Mouse (Mus musculus): ENCODE results near the gene Hdgfl3.
A peak's percentile ranks its signal among the peaks of the same experiment; 100 is the strongest.

The Hdgfl3 gene

DNA sequence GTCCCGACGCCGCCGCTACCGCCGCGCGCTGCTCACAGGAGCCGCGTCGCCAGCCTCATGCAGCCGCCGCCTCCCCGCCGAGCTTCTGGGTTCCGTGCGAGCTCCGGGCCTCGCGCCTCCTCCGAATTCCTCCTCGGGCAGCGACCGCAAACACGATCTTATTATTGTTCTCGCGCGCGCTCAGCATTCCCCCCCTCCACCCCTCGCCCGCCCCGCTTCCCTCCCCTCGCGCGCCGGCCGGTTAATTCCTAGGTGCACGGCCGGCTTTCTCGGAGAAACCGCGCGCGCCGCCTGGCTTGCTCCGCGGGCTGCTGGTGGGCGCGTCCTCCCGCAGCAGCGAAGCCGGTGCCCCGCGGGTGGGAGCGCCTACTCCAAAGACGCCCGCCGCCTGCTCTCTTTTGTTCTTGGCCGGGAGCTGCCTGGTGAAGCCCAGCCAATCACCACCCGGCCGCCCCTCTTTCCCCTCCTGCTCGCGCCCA, at the start of gene Hdgfl3:
TSS of gene Hdgfl3 (minus strand) at position 207 of the 479 bp plus-strand sequence.
- DNase-seq (ENCODE audit: low read depth, low spot score) = peak; percentile 64

DNA sequence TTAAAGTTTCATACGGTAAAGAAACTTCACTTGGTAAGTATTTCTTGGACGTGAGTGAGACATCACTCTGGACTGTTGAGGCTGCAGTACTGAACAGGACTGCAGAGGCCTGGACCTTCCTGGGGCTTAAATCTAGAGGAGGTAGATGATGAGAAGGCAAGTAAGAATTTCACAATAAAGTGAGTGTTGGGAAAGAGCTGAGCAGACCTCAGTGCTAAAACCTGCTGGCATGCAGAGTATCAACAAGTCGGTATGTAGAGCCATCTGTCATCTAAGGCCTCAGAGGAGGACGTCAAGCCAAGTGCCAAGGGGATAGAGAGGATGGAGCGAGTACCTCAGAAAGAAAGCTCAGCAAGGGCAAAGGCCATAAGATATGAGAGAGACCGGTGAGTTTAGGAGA, 49.4 kb upstream of the Hdgfl3 start:
- DNase-seq (ENCODE audit: low read depth, low spot score) = peak; percentile 52

DNA sequence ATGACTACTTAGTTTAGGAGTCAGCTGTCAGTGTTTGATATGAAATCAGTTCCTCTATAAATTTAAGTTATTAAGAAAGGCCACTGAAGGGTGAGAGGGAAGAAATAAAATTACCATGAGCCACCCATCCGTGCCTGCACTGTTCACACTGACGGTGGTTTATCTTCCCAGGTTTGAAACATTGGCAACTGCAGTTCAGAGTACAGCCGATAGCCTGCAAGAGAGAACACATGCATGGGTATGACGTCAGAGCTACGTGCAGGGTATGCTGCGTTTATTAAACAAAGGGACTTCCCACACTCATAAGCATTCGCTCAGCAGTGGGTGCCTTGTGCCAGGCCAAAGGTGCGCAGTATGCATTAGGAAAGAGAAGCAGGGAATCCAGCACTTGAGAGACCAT, 44.0 kb upstream of the Hdgfl3 start:
- DNase-seq (ENCODE audit: low read depth, low spot score) = no peak

DNA sequence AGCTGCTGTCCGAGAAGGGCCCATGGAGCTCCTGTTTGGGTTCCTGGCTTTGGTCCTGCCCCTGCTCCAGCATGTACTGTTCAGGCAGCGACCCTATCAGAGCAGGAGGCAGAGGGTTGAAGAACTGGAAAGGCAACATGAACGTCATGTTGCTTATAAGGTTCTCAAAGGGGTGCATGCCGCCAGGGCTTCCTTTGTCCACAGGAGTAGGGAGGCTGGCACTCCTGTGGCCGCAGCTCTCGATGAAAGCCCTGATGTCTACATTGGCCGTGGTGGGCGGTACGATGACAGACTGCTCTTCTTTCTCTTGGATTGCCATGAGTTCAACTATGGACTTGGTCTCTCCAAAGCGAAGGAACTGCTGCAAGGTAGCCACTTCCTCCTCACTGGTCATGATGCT, 40.3 kb upstream of the Hdgfl3 start:
- no peak for DNase-seq (ENCODE audit: low read depth, low spot score)

DNA sequence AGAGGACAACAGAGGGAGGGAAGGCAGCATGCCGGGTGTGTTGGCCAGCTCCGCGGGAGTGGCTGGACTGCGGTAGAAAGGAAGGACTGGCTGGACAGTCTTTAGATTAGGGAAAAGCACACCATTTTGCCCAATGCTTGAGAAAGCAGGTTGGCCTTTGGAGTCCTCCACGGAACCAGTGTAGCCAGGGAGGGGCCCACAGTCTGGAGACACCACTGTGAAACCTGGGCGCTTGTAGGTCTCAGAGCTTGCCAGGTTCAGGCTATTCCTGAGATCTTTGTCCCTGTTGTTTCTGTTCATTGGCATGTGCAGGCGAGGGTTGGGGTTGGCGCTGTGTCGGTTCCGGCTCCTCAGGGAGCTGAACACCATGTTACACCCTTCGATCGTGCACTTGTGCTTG, 39.7 kb upstream of the Hdgfl3 start:
- DNase-seq (ENCODE audit: low read depth, low spot score) = no peak

DNA sequence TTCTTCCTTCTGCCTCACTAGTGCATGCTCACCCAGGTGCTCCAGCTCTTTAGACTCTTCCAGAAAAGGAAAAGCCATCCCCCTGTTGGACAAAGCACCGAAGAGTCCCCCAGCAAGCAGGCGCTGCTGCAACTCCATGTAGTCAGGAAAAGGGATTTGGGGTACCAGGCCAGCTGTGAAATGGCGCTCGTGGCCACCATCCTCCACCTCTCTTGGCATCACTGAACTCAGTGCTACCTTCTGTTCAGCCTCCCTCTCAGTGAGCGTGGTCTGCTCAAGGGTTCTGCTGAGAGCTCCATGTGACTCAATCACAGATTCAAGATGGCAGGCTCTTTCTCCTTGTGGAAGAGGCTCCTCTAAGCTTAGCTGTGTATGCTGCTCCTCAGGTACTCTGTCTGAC, 39.1 kb upstream of the Hdgfl3 start:
- no peak for DNase-seq (ENCODE audit: low read depth, low spot score)

DNA sequence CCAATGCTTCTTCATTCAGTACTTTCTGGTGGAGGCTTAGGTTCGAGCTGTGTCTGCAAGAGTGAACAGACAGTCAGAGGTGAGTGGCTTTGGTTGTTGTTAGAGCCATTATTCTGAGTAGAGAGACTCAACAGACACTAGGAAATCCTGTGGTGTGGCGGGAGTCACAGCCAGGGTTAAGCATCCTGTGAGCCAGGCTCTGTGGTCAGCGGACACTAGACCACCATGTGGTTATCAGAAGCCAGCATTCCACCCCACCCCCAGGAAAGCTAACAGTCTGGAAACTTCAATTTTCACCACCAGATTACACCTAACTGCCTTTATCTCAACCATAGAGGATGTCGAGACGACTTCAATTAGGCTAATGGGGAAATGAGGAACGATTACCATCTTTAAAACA, 34.7 kb upstream of the Hdgfl3 start:
- DNase-seq (ENCODE audit: low read depth, low spot score) = no peak

DNA sequence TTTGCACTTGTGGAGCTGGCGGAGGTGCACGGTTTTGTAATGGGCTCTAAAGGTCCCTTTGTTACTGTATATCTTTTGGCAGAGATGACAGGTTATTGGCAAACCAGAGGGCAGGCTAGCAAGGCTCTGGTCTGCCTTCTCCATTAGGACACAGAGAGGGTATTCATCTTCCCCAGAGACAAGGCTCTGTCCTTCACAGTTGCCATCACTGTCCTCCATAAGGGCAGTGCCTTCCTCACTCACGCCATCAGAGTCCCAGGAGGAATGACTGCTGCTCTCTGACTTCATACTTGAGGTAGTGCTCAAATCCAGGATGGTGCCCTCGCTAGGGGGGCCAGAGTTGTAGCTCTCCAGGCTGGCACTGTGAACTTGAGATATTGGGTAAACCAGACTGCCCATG, 34.2 kb upstream of the Hdgfl3 start:
- no peak for DNase-seq (ENCODE audit: low read depth, low spot score)

DNA sequence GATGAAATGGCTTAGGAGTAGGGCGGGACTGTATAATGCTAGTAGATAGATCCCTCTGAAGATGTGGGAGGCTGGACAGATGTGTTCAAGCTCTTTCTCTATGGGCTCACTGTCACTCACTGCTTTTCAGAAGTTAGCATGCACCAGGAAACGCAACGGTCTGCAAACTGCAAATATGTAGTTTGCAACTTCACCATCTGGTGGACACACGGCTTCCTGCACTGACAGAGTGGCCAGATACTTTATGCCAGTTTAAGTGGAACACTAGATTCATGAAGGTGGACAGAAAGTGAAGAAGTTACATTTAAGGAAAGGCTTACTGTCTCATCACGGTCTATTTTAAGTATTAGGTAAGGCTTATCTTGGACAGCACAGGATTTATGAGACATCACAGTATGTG, 31.9 kb upstream of the Hdgfl3 start:
- DNase-seq (ENCODE audit: low read depth, low spot score) = peak; percentile 27

DNA sequence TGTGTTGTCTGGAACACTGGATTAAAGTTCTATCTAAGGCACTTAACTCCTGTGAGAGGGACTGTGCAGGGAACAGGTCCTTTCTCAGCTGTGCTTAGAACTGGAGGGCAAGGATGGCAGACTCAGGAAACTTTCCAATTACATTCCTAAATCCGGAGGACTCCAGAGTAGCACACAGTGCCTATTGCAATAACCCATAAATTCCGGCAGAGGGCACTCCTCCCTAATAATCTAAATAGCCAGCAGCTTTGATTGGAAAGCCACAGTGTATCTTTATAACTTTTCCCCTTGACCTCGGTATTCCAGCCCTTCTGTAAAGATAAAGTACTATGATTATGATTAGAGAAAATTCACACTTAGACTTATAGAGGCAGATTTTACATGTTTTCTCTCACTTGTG, 25.4 kb upstream of the Hdgfl3 start:
- peak; percentile 82 for DNase-seq (ENCODE audit: low read depth, low spot score)

DNA sequence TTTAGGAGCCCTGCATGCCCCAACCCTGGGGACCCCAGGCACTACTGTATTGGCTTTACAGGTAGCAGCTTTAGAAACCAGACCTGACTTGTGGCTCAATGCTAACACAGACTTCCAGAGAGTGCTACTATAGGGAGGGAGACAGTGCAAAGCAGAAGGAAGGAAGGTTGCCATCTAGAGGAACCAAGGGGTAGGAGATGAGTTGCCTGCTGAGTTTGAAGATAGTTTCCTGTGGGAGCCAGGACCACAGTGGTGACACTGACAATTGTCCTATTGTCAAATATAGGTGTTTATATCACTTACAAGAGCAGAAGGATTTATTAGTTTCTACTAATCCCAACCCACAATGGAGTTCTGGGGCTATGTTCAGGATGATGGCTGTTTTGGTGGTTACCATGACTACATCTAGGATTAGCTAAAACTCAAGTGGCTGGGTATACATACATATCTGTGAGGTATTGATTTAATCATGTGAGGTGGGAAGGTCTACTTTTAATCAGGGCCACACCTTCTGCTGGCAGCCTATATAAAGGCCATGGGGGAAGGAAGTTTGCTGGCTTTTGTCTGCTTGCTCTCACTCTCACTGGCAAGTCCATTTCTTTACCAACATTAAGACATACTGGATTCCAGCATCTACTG, 20.1 kb upstream of the Hdgfl3 start:
- DNase-seq (ENCODE audit: low read depth, low spot score) = peak; percentile 65

DNA sequence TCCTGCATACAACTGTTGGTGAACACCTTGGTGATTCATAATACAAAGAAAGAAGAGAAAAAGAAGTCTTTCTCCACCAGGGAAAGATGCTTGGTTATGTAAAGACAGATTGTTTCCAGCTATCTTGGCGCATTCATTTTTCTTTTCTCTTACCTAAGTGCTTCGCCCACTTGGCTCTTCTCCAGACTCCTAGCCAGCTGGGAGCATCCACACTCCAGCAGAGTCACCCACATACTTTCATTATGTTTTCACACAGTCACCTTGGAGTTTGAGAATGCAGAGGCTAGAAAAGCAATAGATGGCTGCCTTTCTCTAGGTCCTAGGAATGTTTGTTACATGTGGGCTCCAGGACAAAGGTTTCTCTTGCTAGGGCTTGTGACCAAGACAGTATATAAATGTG, 16.2 kb upstream of the Hdgfl3 start:
- peak; percentile 14 for DNase-seq (ENCODE audit: low read depth, low spot score)

DNA sequence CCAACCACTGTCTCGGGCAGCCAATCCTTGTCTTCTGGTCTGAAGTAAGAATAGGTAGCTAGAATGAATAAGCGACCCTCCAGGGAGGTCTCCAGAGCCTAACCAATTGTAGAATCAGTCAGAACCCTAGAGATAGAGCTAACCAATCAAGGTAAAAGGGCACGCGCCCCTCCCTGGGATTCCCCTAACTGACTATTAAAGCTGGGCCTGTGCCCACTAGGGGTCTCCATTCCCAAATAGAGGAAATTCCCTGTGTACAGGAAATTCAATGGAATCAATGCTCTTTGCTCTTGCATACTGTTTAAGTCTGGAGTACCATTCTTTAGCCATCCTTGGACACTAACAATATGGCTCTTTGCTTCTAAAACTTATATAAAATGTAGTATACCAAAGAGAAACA, 11.1 kb upstream of the Hdgfl3 start:
- no peak for DNase-seq (ENCODE audit: low read depth, low spot score)

DNA sequence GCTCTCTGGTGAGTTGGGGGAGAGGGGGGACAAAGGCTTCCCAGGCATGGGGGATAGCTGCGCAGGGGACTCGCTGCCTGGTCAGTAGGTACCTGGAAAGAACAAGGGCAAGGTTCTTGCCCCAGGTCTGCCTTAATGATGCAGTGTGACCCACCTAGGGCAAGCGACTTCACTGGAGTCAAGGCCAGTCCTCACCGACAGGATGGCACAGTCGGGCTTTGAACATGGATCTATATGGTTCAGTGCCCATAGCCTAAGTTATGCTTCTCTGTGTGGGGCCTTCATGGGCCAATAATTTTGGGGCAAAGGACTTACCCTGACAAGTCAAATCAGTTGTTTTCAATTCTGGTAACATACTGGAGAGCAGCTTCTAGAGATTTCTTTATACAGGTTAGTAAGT, 533 bp upstream of the Hdgfl3 start:
- DNase-seq (ENCODE audit: low read depth, low spot score) = no peak

DNA sequence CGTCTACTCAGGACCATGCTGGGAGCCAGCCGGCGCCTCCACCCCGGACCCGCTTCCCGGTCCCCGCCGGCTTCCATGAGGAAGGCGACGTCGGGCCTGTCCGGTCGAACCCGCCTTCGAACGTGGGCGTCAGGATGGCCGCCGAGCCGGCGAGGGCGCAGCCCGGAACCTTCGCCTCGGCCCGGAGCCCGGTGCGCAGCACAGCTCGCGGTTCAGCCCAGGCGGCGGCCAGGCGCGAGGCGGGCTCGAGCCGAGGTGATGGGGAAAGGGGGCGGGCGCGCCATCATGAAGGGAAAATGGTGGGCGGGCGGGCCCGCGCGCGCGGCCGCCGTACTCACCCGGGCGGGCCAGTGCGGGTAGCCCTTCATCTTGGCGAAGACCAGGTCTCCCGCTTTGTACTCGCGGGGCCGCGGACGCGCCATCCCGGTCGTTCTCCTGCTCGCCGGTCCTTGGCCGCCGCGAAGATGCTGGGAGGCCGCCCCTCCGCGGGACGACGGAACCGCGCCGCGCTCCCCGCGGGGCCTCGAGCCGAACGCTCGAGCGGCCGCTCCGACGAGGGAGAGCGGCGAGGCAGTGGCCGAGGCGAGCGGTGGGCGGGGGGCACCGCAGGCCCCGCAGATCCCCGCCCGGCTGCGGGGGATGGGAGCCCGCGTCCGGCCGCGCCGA, 539 bp downstream of the Hdgfl3 start:
- peak; percentile 42 for DNase-seq (ENCODE audit: low read depth, low spot score)

DNA sequence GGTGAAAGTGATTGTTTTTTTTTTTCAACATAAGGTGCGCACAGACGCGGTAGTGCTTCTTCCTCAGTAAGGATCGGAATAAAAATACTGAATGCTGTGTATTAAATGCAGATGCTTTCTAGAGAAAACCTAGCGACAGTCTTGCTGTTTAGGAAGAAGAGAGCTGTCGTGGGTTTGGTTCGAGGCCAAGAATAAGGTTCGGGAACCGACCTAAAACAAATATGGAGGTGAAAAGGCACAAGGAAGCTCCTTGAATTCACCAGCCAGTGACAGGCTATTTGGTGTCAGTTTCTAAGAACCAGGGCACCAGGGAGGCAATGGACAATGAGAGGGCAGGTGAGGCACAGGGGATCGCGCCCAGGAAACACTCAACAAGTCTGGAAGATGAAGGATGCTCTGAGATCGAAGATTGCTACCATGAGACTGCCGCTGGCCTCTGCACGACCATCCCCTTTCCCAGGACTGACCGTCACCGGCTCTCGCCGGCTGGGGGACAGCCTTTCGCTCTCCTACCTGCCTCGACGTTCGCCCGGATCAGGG, 1.1 kb downstream of the Hdgfl3 start:
- peak; percentile 37 for DNase-seq (ENCODE audit: low read depth, low spot score)

DNA sequence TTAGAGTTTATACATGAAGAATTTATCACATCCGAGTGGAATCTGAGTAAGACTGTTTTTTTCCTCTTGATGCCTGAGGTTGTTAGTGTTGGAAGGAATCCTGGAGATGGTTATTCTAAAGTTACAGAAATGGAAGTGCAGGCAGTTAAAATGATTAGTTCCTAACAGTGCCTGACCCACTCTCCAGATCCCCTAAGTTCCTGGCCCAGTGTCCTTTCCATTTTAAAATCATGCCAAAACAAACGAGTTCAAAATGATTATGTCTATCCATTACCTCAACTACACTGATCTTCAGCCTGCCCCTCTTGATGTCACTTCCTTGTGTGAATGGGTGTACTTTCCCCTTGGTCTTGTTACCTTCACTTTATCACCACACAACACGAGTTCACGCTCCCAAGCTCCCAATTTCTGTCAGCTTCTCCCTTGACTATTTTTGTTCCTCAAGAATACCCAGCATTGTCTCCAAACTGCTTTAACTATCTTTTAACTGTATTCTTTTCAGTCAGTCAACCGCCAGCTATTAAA, 1.7 kb downstream of the Hdgfl3 start:
- peak; percentile 48 for DNase-seq (ENCODE audit: low read depth, low spot score)

DNA sequence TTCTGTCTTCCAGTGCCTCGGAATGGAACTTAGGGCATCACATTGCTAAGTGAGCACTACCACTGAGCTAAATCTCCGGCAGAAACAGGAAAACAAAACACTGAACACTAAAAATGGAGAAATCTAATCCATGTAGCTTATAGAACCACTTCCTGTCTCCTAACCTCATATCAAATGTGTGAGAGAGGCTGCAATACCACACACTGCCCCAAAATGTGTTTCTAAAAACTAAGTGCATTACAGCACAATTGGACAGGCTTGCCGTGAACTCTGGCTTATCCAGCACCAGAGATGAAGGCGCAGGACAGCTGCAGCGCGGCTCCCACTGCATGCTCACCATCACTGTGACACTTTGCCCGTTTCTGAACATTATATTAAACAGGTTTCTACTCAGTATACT, 5.3 kb downstream of the Hdgfl3 start:
- no peak for DNase-seq (ENCODE audit: low read depth, low spot score)

DNA sequence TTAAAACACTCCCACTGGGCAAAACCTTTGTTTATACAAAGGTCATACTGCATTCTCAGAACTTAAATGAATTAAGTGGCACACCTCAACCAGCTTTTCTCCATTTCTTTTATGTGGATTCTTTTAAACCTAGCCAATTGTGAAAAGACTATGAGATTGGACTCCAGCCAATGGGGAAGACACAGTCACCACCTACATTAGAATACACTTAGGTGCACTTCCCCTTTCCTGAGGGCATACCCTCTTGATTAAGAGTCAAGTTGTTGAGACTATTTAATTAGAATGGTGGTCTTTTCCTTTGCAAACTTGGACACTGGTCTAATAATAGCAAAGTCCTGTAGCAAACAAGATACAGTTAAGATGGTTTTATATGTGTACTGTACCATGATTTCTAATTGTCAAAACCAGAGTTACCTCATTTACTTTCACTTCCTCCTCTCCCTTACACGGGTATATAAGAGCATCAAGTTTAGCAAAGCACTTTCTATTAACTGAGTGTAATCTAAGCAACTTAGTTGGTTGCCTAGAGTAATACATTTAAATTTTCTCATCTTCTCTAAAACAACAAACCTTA, 12.8 kb downstream of the Hdgfl3 start:
- DNase-seq (ENCODE audit: low read depth, low spot score) = peak; percentile 6

DNA sequence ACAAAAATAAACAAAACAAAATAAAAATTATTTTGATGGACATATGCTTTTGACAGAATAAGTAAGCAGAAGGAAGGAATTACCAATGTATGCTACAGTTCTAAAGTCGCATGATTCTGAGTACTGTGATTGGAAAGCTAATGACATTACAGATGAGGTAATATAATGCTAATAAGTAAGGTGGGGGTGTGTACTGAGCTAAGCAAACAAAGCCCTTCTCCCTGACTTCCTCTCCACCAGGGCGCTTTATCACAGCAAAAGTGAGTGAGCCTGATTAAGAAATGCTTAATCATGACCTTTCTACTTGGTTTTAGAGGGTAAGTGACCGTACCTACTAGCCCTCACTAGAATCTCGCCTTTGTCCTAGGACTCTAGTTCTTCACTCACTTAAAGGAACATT, 14.0 kb downstream of the Hdgfl3 start:
- DNase-seq (ENCODE audit: low read depth, low spot score) = no peak

DNA sequence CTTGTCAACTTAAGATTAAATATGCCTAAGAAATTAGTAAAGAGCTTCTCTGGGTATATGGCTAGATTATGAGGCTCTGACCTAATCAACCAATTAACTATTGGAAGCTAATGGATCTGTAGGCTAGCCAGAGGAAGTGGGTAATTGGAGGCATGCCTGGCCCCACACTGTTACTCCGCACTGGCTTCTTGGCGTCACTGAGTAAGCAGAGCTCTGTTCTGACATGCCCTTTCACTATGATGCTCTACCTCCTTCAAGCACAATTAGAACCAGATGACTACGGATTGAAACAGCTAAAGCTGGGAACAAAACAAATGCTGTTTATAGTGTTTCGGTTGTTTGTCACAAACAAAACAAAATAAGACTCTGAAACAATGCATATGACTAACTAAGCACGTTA, 16.0 kb downstream of the Hdgfl3 start:
- DNase-seq (ENCODE audit: low read depth, low spot score) = peak; percentile 17

DNA sequence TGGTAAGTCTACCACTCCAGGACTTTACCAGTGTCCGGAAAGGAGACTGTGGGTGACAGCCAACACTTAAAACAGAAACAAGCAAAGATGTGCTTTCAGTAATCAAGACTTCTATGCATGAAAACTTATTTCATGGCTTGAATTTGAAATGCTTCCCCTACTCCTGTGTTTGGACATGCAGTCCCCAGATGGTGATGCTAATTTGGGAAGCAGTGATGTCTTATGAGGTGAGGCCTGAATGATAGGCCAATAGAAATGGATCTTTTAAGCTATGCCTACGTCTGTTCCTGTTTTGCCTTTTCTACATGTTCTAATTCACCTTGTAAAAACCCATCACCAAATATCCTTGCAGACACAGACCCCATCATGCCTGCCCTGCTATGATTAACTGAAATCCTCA, 29.3 kb downstream of the Hdgfl3 start:
- DNase-seq (ENCODE audit: low read depth, low spot score) = no peak

DNA sequence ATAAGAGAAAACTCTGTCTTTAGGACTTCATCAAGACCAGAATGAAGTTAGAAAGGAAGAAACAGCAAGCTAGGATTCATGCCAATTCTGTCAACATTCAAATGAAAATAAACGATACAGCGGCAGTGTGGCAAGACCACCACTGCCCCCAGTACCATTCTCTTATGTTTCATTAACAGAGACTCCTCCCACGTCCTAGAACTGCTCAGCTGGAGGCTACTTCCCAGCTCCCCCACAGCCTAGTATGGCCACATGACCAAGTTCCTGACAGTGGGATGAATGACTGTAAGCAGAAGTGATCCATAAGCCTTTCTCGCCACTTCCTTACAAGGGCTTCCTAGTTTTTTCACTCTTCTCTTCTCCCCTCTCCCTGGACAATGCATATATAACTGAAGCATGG, 30.2 kb downstream of the Hdgfl3 start:
- no peak for DNase-seq (ENCODE audit: low read depth, low spot score)

Data from 3T3-L1 (cell line).